Mouse (Mus musculus) liver, embryonic 12.5 days (tissue): Measurements from ENCODE around the gene Hunk. TPM values are rescaled to one million over a fixed set of nuclear protein-coding genes. Genes with fewer than 3 reads are reported as not detected.

Experiments
- ATAC-seq: fragments of 200-750 bp; cut with Nextera tagmentation; 2 replicates; pipeline ENCODE4 v1.8.0; 2017; ENCODE audit warnings: moderate number of reproducible peaks, mild to moderate bottlenecking, moderate library complexity
- H3K27ac ChIP-seq: fragments of 300-500 bp; sonication (generic); 2 replicates; pipeline ENCODE4 v1.5.1; 2016; ENCODE audit warnings: mild to moderate bottlenecking
- H3K27me3 ChIP-seq: fragments of 300-500 bp; sonication (generic); replicated peaks from 2 replicates; pipeline ENCODE4 v1.6.1; 2016; ENCODE audit warnings: mild to moderate bottlenecking, moderate library complexity
- H3K36me3 ChIP-seq: fragments of 300-500 bp; sonication (generic); 2 replicates; pipeline ENCODE4 v1.6.1; 2016; ENCODE audit warnings: mild to moderate bottlenecking, moderate library complexity
- H3K4me1 ChIP-seq: fragments of 300-500 bp; sonication (generic); 2 replicates; pipeline ENCODE4 v1.6.1; 2016
- H3K4me2 ChIP-seq: fragments of 300-500 bp; sonication (generic); 2 replicates; pipeline ENCODE4 v1.6.1; 2016; ENCODE audit warnings: mild to moderate bottlenecking, moderate library complexity
- H3K4me3 ChIP-seq: fragments of 300-500 bp; sonication (generic); 2 replicates; pipeline ENCODE4 v1.5.1; 2016; ENCODE audit warnings: mild to moderate bottlenecking, moderate library complexity
- H3K9ac ChIP-seq: fragments of 300-500 bp; sonication (generic); 2 replicates; pipeline ENCODE4 v1.6.1; 2016; ENCODE audit warnings: mild to moderate bottlenecking, moderate library complexity
- H3K9me3 ChIP-seq: fragments of 300-500 bp; sonication (generic); replicated peaks from 2 replicates; pipeline ENCODE4 v1.6.1; 2016; ENCODE audit warnings: mild to moderate bottlenecking, moderate library complexity
- WGBS: fragments of 180-500 bp; shearing (Covaris S2); methylation state at CpG from one replicate; pipeline ENCODE4 v1.1.7; 2016; ENCODE audit not compliant: insufficient replicate concordance; 5-methylcytosine and 5-hydroxymethylcytosine counted together
- polyA plus RNA-seq: library from polyadenylated mRNA; unstranded; fragments of >200 nt; fragmentation: Nextera tagmentation; extraction: Ambion mirVana; gene quantifications from 2 replicates; pipeline ENCODE4 v1.2.1, GENCODE M21; 2016

The Hunk gene
- polyA plus RNA-seq, result 2.6 and 2.8 TPM in 2 replicates

- H3K27ac ChIP-seq, result peak within 1 kb of the TSS; percentile 76
- peak within 1 kb of the TSS; percentile 68 for H3K4me2 ChIP-seq
- peak within 1 kb of the TSS; percentile 58 for H3K4me3 ChIP-seq
- peaks cover 5% of the 10 kb centered on the region; the same call in 1 of the 2 replicates for H3K9me3 ChIP-seq
- 2% methylated on average over 89 of the region's 101 CpGs for WGBS
- H3K9ac ChIP-seq, result peak within 1 kb of the TSS; percentile 61
- H3K4me1 ChIP-seq, result peaks cover 7% of the 10 kb centered on the region
- peaks cover 78% of the 10 kb centered on the region for H3K27me3 ChIP-seq
- ATAC-seq, result peak; percentile 66
- H3K36me3 ChIP-seq, result peaks cover 1% of the 10 kb centered on the region; the same call in 1 of the 2 replicates
Measured at GRCm38 (mm10) chr16:90385688-90386513, at the start of gene Hunk. Hunk (plus strand) TSS chr16:90386013.

- Histone ChIP-seq H3K27ac (no peak overlapping the region), H3K4me1 (no peaks in the 10 kb centered on the region), H3K27me3 (no peaks in the 10 kb centered on the region), H3K9ac (no peak overlapping the region), H3K9me3 (no peaks in the 10 kb centered on the region), H3K4me2 (no peak overlapping the region), H3K4me3 (no peak overlapping the region), H3K36me3 (no peaks in the 10 kb centered on the region)
- no peak for ATAC-seq
- 80% methylated on average over 6 of the region's 6 CpGs for WGBS
Measured at GRCm38 (mm10) chr16:90339026-90339425, 46.8 kb upstream of the Hunk start.

GRCm38 (mm10) chr16:90341086-90341485, 44.7 kb upstream of the Hunk start:
- H3K9ac ChIP-seq, result no peak overlapping the region
- no peaks in the 10 kb centered on the region for H3K4me1 ChIP-seq
- no peaks in the 10 kb centered on the region for H3K9me3 ChIP-seq
- H3K36me3 ChIP-seq, result no peaks in the 10 kb centered on the region
- no peaks in the 10 kb centered on the region for H3K27me3 ChIP-seq
- H3K4me2 ChIP-seq, result no peak overlapping the region
- no peak overlapping the region for H3K27ac ChIP-seq
- no peak for ATAC-seq
- H3K4me3 ChIP-seq, result no peak overlapping the region
- WGBS, result 72% methylated on average over 5 of the region's 5 CpGs

- no peaks in the 10 kb centered on the region for H3K9me3 ChIP-seq
- 0 out of 2 replicates have a peak, but pooled peaks cover 5% of the 10 kb centered on the region for H3K4me1 ChIP-seq
- ATAC-seq, result peak; percentile 89
- no peak overlapping the region for H3K4me3 ChIP-seq
- no peaks in the 10 kb centered on the region for H3K36me3 ChIP-seq
- H3K9ac ChIP-seq, result no peak overlapping the region
- peaks cover 13% of the 10 kb centered on the region for H3K27me3 ChIP-seq
- H3K4me2 ChIP-seq, result peak overlapping the region; percentile 23; the same call in 1 of the 2 replicates
- WGBS, result 30% methylated on average over 12 of the region's 13 CpGs
- H3K27ac ChIP-seq, result no peak overlapping the region
Measured at GRCm38 (mm10) chr16:90349700-90350548, 35.9 kb upstream of the Hunk start.

DNA sequence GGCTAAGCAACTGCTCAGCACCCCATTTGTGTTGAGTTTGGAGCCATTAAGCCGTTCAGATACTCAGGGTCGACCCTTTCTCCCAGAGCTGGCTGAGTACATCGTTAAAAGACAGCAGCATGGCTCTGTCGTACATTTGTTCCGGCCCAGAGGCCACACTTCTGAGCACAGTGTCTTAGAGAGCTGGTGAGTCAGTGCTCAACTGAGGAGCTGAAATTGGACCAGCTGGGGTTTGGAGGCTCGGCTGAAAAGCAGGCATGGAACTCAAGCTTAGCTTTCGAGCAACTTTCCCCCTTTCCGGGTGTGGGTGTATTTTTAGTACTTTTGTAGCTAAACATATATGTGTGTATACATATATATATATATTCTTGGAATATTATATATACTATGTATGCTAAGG, 34.1 kb upstream of the Hunk start:
- Histone ChIP-seq H3K9me3 (no peaks in the 10 kb centered on the region), H3K4me3 (no peak overlapping the region), H3K4me1 (0 out of 2 replicates have a peak, but pooled peaks cover 5% of the 10 kb centered on the region), H3K27me3 (peaks cover 18% of the 10 kb centered on the region), H3K36me3 (no peaks in the 10 kb centered on the region), H3K4me2 (no peak overlapping the region), H3K9ac (no peak overlapping the region), H3K27ac (no peak overlapping the region)
- WGBS, result 74% methylated on average over 8 of the region's 8 CpGs
- no peak for ATAC-seq

DNA sequence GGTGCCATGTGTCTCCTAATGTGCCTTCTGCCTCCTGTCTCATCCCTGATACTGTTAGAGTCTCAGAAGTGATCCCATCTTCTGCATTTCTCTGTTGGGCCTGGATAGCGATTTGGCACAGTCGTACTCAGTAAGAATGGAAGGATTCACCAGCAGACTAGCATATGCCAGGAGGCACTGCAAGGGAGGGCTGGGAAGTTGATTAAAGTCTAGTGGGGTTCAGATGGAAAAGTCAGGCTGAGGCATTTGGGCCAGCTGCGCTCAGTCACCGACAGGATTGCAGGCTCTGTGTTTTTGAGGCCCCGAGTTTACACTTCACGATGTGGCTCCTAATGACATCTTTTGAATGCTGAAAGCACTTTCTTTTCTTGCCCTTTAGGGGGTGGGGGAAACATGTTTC, 33.1 kb upstream of the Hunk start:
- WGBS, result 63% methylated on average over 6 of the region's 6 CpGs
- Histone ChIP-seq H3K9me3 (no peaks in the 10 kb centered on the region), H3K4me3 (no peak overlapping the region), H3K9ac (no peak overlapping the region), H3K4me1 (0 out of 2 replicates have a peak, but pooled peaks cover 5% of the 10 kb centered on the region), H3K27ac (no peak overlapping the region), H3K36me3 (no peaks in the 10 kb centered on the region), H3K4me2 (no peak overlapping the region), H3K27me3 (peaks cover 18% of the 10 kb centered on the region)
- no peak for ATAC-seq

DNA sequence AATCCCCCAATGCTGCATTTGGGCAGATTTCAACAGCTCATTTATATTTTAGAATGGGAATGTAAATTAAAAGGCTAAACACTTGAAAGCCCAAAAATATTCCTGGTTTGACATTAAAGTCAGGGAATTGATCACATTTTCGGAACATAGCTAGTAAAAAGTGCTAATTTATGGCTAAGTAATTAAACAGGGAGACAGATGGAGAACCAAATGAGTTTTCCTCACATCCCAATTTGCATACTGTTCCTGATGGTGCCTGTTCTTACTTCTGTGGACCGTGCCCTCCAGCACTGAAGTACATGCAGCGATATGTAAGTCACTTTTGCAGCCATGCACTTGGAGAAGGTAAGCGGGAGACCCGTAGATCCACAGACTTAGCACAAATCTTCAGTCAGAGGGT, 32.7 kb upstream of the Hunk start:
- Histone ChIP-seq H3K4me2 (no peak overlapping the region), H3K27ac (no peak overlapping the region), H3K9me3 (no peaks in the 10 kb centered on the region), H3K9ac (no peak overlapping the region), H3K4me1 (0 out of 2 replicates have a peak, but pooled peaks cover 5% of the 10 kb centered on the region), H3K4me3 (no peak overlapping the region), H3K27me3 (peaks cover 18% of the 10 kb centered on the region), H3K36me3 (no peaks in the 10 kb centered on the region)
- 71% methylated on average over 5 of the region's 5 CpGs for WGBS
- ATAC-seq, result no peak

- Histone ChIP-seq H3K36me3 (no peaks in the 10 kb centered on the region), H3K4me1 (no peaks in the 10 kb centered on the region), H3K9ac (no peak overlapping the region), H3K4me3 (no peak overlapping the region), H3K4me2 (no peak overlapping the region), H3K9me3 (no peaks in the 10 kb centered on the region), H3K27me3 (peaks cover 31% of the 10 kb centered on the region), H3K27ac (no peak overlapping the region)
- ATAC-seq, result no peak
- 53% methylated on average over 9 of the region's 9 CpGs for WGBS
Measured at GRCm38 (mm10) chr16:90359329-90359728, 26.5 kb upstream of the Hunk start.

GRCm38 (mm10) chr16:90359750-90360149, 26.1 kb upstream of the Hunk start:
- 24% methylated on average over 4 of the region's 4 CpGs for WGBS
- no peak for ATAC-seq
- Histone ChIP-seq H3K4me1 (no peaks in the 10 kb centered on the region), H3K27me3 (peaks cover 31% of the 10 kb centered on the region), H3K9me3 (no peaks in the 10 kb centered on the region), H3K4me3 (no peak overlapping the region), H3K9ac (no peak overlapping the region), H3K27ac (no peak overlapping the region), H3K36me3 (no peaks in the 10 kb centered on the region), H3K4me2 (no peak overlapping the region)

GRCm38 (mm10) chr16:90360327-90360726, 25.5 kb upstream of the Hunk start:
- Histone ChIP-seq H3K27ac (no peak overlapping the region), H3K4me1 (no peaks in the 10 kb centered on the region), H3K4me2 (no peak overlapping the region), H3K4me3 (no peak overlapping the region), H3K9me3 (no peaks in the 10 kb centered on the region), H3K36me3 (no peaks in the 10 kb centered on the region), H3K27me3 (peaks cover 32% of the 10 kb centered on the region), H3K9ac (no peak overlapping the region)
- ATAC-seq, result no peak
- WGBS, result 56% methylated on average over 7 of the region's 7 CpGs

GRCm38 (mm10) chr16:90362926-90363325, 22.9 kb upstream of the Hunk start:
- no peak overlapping the region for H3K9ac ChIP-seq
- H3K27me3 ChIP-seq, result peaks cover 35% of the 10 kb centered on the region
- H3K4me1 ChIP-seq, result no peaks in the 10 kb centered on the region
- no peak for ATAC-seq
- H3K9me3 ChIP-seq, result no peaks in the 10 kb centered on the region
- no peaks in the 10 kb centered on the region for H3K36me3 ChIP-seq
- WGBS, result 58% methylated on average over 6 of the region's 6 CpGs
- H3K27ac ChIP-seq, result no peak overlapping the region
- no peak overlapping the region for H3K4me2 ChIP-seq
- no peak overlapping the region for H3K4me3 ChIP-seq

DNA sequence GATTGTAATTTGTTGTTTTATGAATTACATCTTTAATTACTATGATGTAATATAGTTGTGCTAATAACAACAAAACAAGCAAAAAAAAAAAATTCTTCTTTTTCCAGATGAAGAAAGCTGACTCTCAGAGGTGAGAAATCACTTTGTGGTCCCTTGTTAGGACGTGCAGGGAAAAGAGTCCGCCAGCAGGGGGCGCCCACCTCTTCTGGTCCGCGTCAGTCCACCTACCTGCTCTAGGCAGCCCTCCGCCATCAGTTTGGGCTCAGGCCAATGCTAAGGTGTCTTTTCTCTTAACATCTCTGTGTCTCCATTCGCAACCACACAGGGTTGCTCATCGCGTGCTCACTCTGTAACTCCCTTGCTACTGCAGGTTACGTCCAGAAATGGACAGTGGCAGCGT, 5.9 kb upstream of the Hunk start:
- Histone ChIP-seq H3K4me2 (no peak overlapping the region), H3K4me1 (peaks cover 1% of the 10 kb centered on the region), H3K9me3 (peaks cover 5% of the 10 kb centered on the region; the same call in 1 of the 2 replicates), H3K4me3 (no peak overlapping the region), H3K27me3 (peaks cover 37% of the 10 kb centered on the region), H3K36me3 (no peaks in the 10 kb centered on the region), H3K27ac (no peak overlapping the region), H3K9ac (no peak overlapping the region)
- WGBS, result 18% methylated on average over 11 of the region's 11 CpGs
- ATAC-seq, result no peak
